Mouse (Mus musculus): ENCODE data around the gene Parp11. TPM values are rescaled to one million over a fixed set of nuclear protein-coding genes. Genes with fewer than 3 reads are reported as not detected.

The Parp11 gene
- polyA plus RNA-seq, 1 experiment from 2014 or later = 18.3 TPM

- 0 out of 2 replicates have a peak overlapping the region, but pooled peaks have one; percentile 19 for H3K27ac ChIP-seq (ENCODE audit: low read length)
- H3K9ac ChIP-seq (ENCODE audit: low read length) = no peak overlapping the region
- no peak overlapping the region for H3K4me2 ChIP-seq (ENCODE audit: low read depth, low read length)
- no peak; the same call in 1 of the 2 replicates for ATAC-seq (replicated peaks; ENCODE audit: extremely low read depth, insufficient read depth, low FRiP score)
- H3K4me1 ChIP-seq (ENCODE audit: control insufficient read depth, insufficient read depth, low read length) = no peaks in the 10 kb centered on the region
- no peaks in the 10 kb centered on the region for H3K9me3 ChIP-seq (replicated peaks; ENCODE audit: control insufficient read depth, low read length)
- no peaks in the 10 kb centered on the region for H3K27me3 ChIP-seq (ENCODE audit: control insufficient read depth, insufficient read depth, low read length)
- H3K36me3 ChIP-seq (ENCODE audit: control insufficient read depth, insufficient read depth) = peaks cover 6% of the 10 kb centered on the region; the same call in 1 of the 2 replicates
- H3K4me3 ChIP-seq (ENCODE audit: low read length) = no peak overlapping the region
- 35% methylated on average over 4 of the region's 4 CpGs for WGBS
Observed at GRCm38 (mm10) chr6:127472078-127472477, 25.4 kb downstream of the Parp11 start.

- no peaks in the 10 kb centered on the region for H3K9me3 ChIP-seq (replicated peaks; ENCODE audit: control insufficient read depth, low read length)
- peaks cover 11% of the 10 kb centered on the region for H3K36me3 ChIP-seq (ENCODE audit: control insufficient read depth, insufficient read depth)
Observed at GRCm38 (mm10) chr6:127473961-127474360, 27.3 kb downstream of the Parp11 start.

GRCm38 (mm10) chr6:127475231-127475630, 28.6 kb downstream of the Parp11 start:
- Histone ChIP-seq H3K9me3 (replicated peaks; ENCODE audit: control insufficient read depth, low read length) (peaks cover 4% of the 10 kb centered on the region; the same call in 1 of the 2 replicates), H3K27me3 (ENCODE audit: control insufficient read depth, insufficient read depth, low read length) (no peaks in the 10 kb centered on the region), H3K27ac (ENCODE audit: low read length) (no peak overlapping the region), H3K4me2 (ENCODE audit: low read depth, low read length) (no peak overlapping the region), H3K4me1 (ENCODE audit: control insufficient read depth, insufficient read depth, low read length) (no peaks in the 10 kb centered on the region), H3K36me3 (ENCODE audit: control insufficient read depth, insufficient read depth) (peaks cover 10% of the 10 kb centered on the region), H3K4me3 (ENCODE audit: low read length) (no peak overlapping the region), H3K9ac (ENCODE audit: low read length) (no peak overlapping the region)
- WGBS = 87% methylated on average over 3 of the region's 3 CpGs
- ATAC-seq (replicated peaks; ENCODE audit: extremely low read depth, insufficient read depth, low FRiP score) = no peak

More at GRCm38 (mm10) chr6:127473961-127474360, 27.3 kb downstream of the Parp11 start:
- Histone ChIP-seq H3K9ac (ENCODE audit: low read length) (no peak overlapping the region), H3K27ac (ENCODE audit: low read length) (no peak overlapping the region), H3K27me3 (ENCODE audit: control insufficient read depth, insufficient read depth, low read length) (no peaks in the 10 kb centered on the region), H3K4me1 (ENCODE audit: control insufficient read depth, insufficient read depth, low read length) (no peaks in the 10 kb centered on the region), H3K4me3 (ENCODE audit: low read length) (no peak overlapping the region), H3K4me2 (ENCODE audit: low read depth, low read length) (no peak overlapping the region)
- ATAC-seq (replicated peaks; ENCODE audit: extremely low read depth, insufficient read depth, low FRiP score) = no peak
- WGBS = 79% methylated on average over 8 of the region's 8 CpGs

DNA sequence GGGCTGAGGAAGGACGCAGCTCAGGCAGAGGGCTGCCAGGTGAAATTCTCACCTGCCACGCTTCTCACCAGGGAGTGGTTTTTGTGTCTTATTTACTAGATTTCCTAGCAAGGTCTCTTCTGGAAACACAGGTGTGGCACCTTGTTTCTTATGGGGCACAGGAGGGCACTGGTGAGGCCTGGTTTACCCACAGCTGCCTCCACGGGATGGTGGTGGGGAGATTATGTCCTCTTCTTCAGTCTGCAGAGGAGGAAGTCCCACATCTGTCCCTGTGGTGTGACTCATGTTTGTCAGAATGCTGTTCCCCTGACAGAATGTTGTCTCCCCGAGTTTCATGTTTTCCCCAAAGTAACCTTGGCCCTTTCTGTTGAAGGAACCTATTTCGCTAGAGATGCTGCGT, 44.4 kb downstream of the Parp11 start:
- Histone ChIP-seq H3K9me3 (replicated peaks; ENCODE audit: control insufficient read depth, low read length) (no peaks in the 10 kb centered on the region), H3K27ac (ENCODE audit: low read length) (no peak overlapping the region), H3K27me3 (ENCODE audit: control insufficient read depth, insufficient read depth, low read length) (no peaks in the 10 kb centered on the region), H3K4me3 (ENCODE audit: low read length) (no peak overlapping the region), H3K9ac (ENCODE audit: low read length) (no peak overlapping the region), H3K4me1 (ENCODE audit: control insufficient read depth, insufficient read depth, low read length) (no peaks in the 10 kb centered on the region), H3K36me3 (ENCODE audit: control insufficient read depth, insufficient read depth) (peaks cover 9% of the 10 kb centered on the region), H3K4me2 (ENCODE audit: low read depth, low read length) (no peak overlapping the region)
- WGBS = 77% methylated on average over 6 of the region's 6 CpGs
- no peak for ATAC-seq (replicated peaks; ENCODE audit: extremely low read depth, insufficient read depth, low FRiP score)

- Histone ChIP-seq H3K4me1 (ENCODE audit: control insufficient read depth, insufficient read depth, low read length) (0 out of 2 replicates have a peak, but pooled peaks cover 3% of the 10 kb centered on the region), H3K4me3 (ENCODE audit: low read length) (no peak overlapping the region), H3K9ac (ENCODE audit: low read length) (no peak overlapping the region), H3K9me3 (replicated peaks; ENCODE audit: control insufficient read depth, low read length) (no peaks in the 10 kb centered on the region), H3K27ac (ENCODE audit: low read length) (no peak overlapping the region), H3K27me3 (ENCODE audit: control insufficient read depth, insufficient read depth, low read length) (no peaks in the 10 kb centered on the region), H3K4me2 (ENCODE audit: low read depth, low read length) (no peak overlapping the region), H3K36me3 (ENCODE audit: control insufficient read depth, insufficient read depth) (peaks cover 9% of the 10 kb centered on the region)
- WGBS = 70% methylated on average over 4 of the region's 4 CpGs
- ATAC-seq (replicated peaks; ENCODE audit: extremely low read depth, insufficient read depth, low FRiP score) = no peak
Observed at GRCm38 (mm10) chr6:127492561-127492960, 45.9 kb downstream of the Parp11 start.

DNA sequence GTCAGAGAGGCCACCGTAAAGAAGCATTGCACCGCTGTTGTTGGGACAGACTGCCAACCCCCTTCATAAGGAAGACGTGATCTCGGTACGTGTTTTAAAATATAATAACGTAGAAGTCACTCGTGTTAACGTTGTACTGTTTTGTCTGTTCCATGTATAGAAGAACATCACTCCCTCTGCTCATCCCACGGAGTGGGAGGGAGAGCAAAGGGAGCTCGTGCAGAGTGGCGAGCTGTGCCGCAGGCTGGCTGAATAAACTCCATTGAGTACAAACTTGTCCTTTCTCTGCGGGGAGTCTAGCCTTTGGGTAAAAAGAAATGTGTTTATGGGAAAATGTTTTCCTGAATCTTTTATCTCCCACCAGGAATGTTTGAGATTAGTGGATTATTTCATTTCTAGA, 47.1 kb downstream of the Parp11 start:
- H3K9me3 ChIP-seq (replicated peaks; ENCODE audit: control insufficient read depth, low read length) = no peaks in the 10 kb centered on the region
- no peaks in the 10 kb centered on the region for H3K27me3 ChIP-seq (ENCODE audit: control insufficient read depth, insufficient read depth, low read length)
- H3K9ac ChIP-seq (ENCODE audit: low read length) = no peak overlapping the region
- no peak overlapping the region for H3K4me2 ChIP-seq (ENCODE audit: low read depth, low read length)
- 84% methylated on average over 13 of the region's 13 CpGs for WGBS
- H3K27ac ChIP-seq (ENCODE audit: low read length) = no peak overlapping the region
- H3K36me3 ChIP-seq (ENCODE audit: control insufficient read depth, insufficient read depth) = peaks cover 9% of the 10 kb centered on the region
- no peak overlapping the region for H3K4me3 ChIP-seq (ENCODE audit: low read length)
- H3K4me1 ChIP-seq (ENCODE audit: control insufficient read depth, insufficient read depth, low read length) = 0 out of 2 replicates have a peak, but pooled peaks cover 3% of the 10 kb centered on the region
- no peak for ATAC-seq (replicated peaks; ENCODE audit: extremely low read depth, insufficient read depth, low FRiP score)

DNA sequence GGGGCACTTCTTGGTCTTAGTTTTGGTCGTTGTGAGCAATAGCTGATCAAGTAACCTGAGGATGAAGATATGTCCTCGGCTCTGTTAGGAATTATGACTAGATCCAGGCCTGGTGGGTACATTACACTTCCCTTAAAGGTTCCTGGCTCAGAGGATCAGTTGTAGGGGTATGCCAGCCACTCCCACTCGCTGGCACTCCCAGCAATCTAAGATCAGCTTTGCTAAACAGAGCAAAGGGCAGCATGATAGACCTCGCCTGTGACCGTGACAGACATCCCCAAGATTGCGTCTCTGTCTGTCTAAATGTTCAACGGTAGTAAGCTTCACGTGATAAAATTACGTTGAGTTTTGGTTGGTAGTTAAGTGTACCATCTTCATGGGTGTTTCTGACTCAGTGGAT, 47.7 kb downstream of the Parp11 start:
- ATAC-seq (replicated peaks; ENCODE audit: extremely low read depth, insufficient read depth, low FRiP score) = no peak
- Histone ChIP-seq H3K27me3 (ENCODE audit: control insufficient read depth, insufficient read depth, low read length) (no peaks in the 10 kb centered on the region), H3K4me2 (ENCODE audit: low read depth, low read length) (no peak overlapping the region), H3K27ac (ENCODE audit: low read length) (no peak overlapping the region), H3K4me1 (ENCODE audit: control insufficient read depth, insufficient read depth, low read length) (0 out of 2 replicates have a peak, but pooled peaks cover 3% of the 10 kb centered on the region), H3K9me3 (replicated peaks; ENCODE audit: control insufficient read depth, low read length) (no peaks in the 10 kb centered on the region), H3K4me3 (ENCODE audit: low read length) (no peak overlapping the region), H3K9ac (ENCODE audit: low read length) (no peak overlapping the region), H3K36me3 (ENCODE audit: control insufficient read depth, insufficient read depth) (peaks cover 9% of the 10 kb centered on the region)
- WGBS = 86% methylated on average over 9 of the region's 9 CpGs

GRCm38 (mm10) chr6:127495251-127495650, 48.6 kb downstream of the Parp11 start:
- Histone ChIP-seq H3K27me3 (ENCODE audit: control insufficient read depth, insufficient read depth, low read length) (no peaks in the 10 kb centered on the region), H3K9me3 (replicated peaks; ENCODE audit: control insufficient read depth, low read length) (no peaks in the 10 kb centered on the region), H3K27ac (ENCODE audit: low read length) (no peak overlapping the region), H3K4me2 (ENCODE audit: low read depth, low read length) (no peak overlapping the region), H3K9ac (ENCODE audit: low read length) (no peak overlapping the region), H3K4me1 (ENCODE audit: control insufficient read depth, insufficient read depth, low read length) (0 out of 2 replicates have a peak, but pooled peaks cover 3% of the 10 kb centered on the region), H3K4me3 (ENCODE audit: low read length) (no peak overlapping the region), H3K36me3 (ENCODE audit: control insufficient read depth, insufficient read depth) (peaks cover 6% of the 10 kb centered on the region)
- no peak for ATAC-seq (replicated peaks; ENCODE audit: extremely low read depth, insufficient read depth, low FRiP score)
- WGBS = 88% methylated on average over 2 of the region's 2 CpGs

DNA sequence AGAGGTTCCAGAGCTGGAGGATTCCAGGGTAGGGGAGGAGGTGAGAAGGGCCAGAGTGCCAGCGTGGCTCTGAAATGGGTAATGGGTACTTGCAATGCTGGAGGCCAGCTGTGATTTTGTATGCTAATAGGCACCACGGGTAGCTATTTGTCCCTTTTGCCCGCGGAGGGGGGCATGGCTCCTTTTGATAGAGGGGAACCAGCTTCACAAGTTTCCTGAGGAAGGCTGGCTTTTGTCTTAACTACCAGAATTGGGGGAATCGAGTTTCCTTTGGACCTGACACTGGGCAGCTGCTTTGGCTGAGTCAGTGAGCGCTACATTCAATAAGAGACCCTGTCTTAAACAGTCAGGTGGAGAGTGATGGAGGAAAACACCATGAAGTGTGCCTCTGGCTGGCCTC, 49.2 kb downstream of the Parp11 start:
- no peak overlapping the region for H3K4me2 ChIP-seq (ENCODE audit: low read depth, low read length)
- ATAC-seq (replicated peaks; ENCODE audit: extremely low read depth, insufficient read depth, low FRiP score) = no peak
- H3K9ac ChIP-seq (ENCODE audit: low read length) = no peak overlapping the region
- H3K4me1 ChIP-seq (ENCODE audit: control insufficient read depth, insufficient read depth, low read length) = 0 out of 2 replicates have a peak, but pooled peaks cover 3% of the 10 kb centered on the region
- WGBS = 21% methylated on average over 6 of the region's 6 CpGs
- no peaks in the 10 kb centered on the region for H3K9me3 ChIP-seq (replicated peaks; ENCODE audit: control insufficient read depth, low read length)
- no peak overlapping the region for H3K27ac ChIP-seq (ENCODE audit: low read length)
- H3K36me3 ChIP-seq (ENCODE audit: control insufficient read depth, insufficient read depth) = peaks cover 6% of the 10 kb centered on the region
- no peak overlapping the region for H3K4me3 ChIP-seq (ENCODE audit: low read length)
- no peaks in the 10 kb centered on the region for H3K27me3 ChIP-seq (ENCODE audit: control insufficient read depth, insufficient read depth, low read length)
